Mouse (Mus musculus) limb, embryonic 13.5 days (tissue): ENCODE measurements around the gene Opa3. TPM values are rescaled to one million over a fixed set of nuclear protein-coding genes. Genes with fewer than 3 reads are reported as not detected.

ENCODE experiments used
- ATAC-seq: fragments of 200-750 bp; cut with Nextera tagmentation; 2 replicates; pipeline ENCODE4 v1.8.0; 2017; ENCODE audit warnings: low read depth, moderate number of reproducible peaks, moderate TSS enrichment; ENCODE audit not compliant: low FRiP score
- H3K27ac ChIP-seq: fragments of 300-500 bp; sonication (generic); 2 replicates; pipeline ENCODE4 v1.5.1; 2015; ENCODE audit warnings: inconsistent platforms, mild to moderate bottlenecking, moderate library complexity
- H3K27me3 ChIP-seq: fragments of 300-500 bp; sonication (generic); 2 replicates; pipeline ENCODE4 v1.6.1; 2015; ENCODE audit warnings: mild to moderate bottlenecking, inconsistent platforms
- H3K36me3 ChIP-seq: fragments of 300-500 bp; sonication (generic); 2 replicates; pipeline ENCODE4 v1.6.1; 2015; ENCODE audit warnings: inconsistent platforms, mild to moderate bottlenecking, moderate library complexity
- H3K4me1 ChIP-seq: fragments of 300-500 bp; sonication (generic); 2 replicates; pipeline ENCODE4 v1.6.1; 2015; ENCODE audit warnings: inconsistent platforms
- H3K4me2 ChIP-seq: fragments of 300-500 bp; sonication (generic); replicated peaks from 2 replicates; pipeline ENCODE4 v1.6.1; 2015; ENCODE audit warnings: inconsistent platforms, mild to moderate bottlenecking, moderate library complexity
- H3K4me3 ChIP-seq: fragments of 300-500 bp; sonication (generic); 2 replicates; pipeline ENCODE4 v1.5.1; 2015; ENCODE audit warnings: moderate library complexity, mild to moderate bottlenecking, inconsistent platforms
- H3K9ac ChIP-seq: fragments of 300-500 bp; sonication (generic); 2 replicates; pipeline ENCODE4 v1.6.1; 2015; ENCODE audit warnings: mild to moderate bottlenecking, inconsistent platforms
- H3K9me3 ChIP-seq: fragments of 300-500 bp; sonication (generic); 2 replicates; pipeline ENCODE4 v1.6.1; 2016; ENCODE audit warnings: inconsistent platforms
- WGBS: fragments of 180-500 bp; shearing (Covaris S2); methylation state at CpG from one replicate; pipeline ENCODE4 v1.1.7; 2015; 5-methylcytosine and 5-hydroxymethylcytosine counted together
- polyA plus RNA-seq: library from polyadenylated mRNA; unstranded; fragments of >200 nt; fragmentation: Nextera tagmentation; extraction: Ambion mirVana; gene quantifications from 2 replicates; pipeline ENCODE4 v1.2.1, GENCODE M21; 2015

Gene Opa3
- polyA plus RNA-seq, 1 experiment from 2014 or later: 35.7 TPM

GRCm38 (mm10) chr7:19295503-19296185 is 67.5 kb downstream of the Opa3 start:
- Histone ChIP-seq H3K27me3 (no peaks in the 10 kb centered on the region), H3K36me3 (no peaks in the 10 kb centered on the region), H3K4me1 (peaks cover 17% of the 10 kb centered on the region), H3K9ac (peak overlapping the region; percentile 60), H3K4me2 (peak overlapping the region; percentile 62), H3K27ac (no peak overlapping the region), H3K4me3 (peak overlapping the region; percentile 43), H3K9me3 (no peaks in the 10 kb centered on the region)
- ATAC-seq: peak; percentile 85
- 12% methylated on average over 20 of the region's 22 CpGs for WGBS

GRCm38 (mm10) chr7:19297034-19297433 is 68.9 kb downstream of the Opa3 start:
- peaks cover 9% of the 10 kb centered on the region for H3K27me3 ChIP-seq
- no peak overlapping the region for H3K4me2 ChIP-seq
- no peak overlapping the region for H3K9ac ChIP-seq
- no peak for ATAC-seq
- H3K4me1 ChIP-seq: peaks cover 14% of the 10 kb centered on the region; the same call in 1 of the 2 replicates
- H3K9me3 ChIP-seq: no peaks in the 10 kb centered on the region
- WGBS: 85% methylated on average over 6 of the region's 6 CpGs
- no peak overlapping the region for H3K4me3 ChIP-seq
- H3K36me3 ChIP-seq: no peaks in the 10 kb centered on the region
- no peak overlapping the region for H3K27ac ChIP-seq

- Histone ChIP-seq H3K9ac (no peak overlapping the region), H3K27me3 (peaks cover 16% of the 10 kb centered on the region), H3K9me3 (no peaks in the 10 kb centered on the region), H3K36me3 (no peaks in the 10 kb centered on the region), H3K4me1 (peaks cover 16% of the 10 kb centered on the region; the same call in 1 of the 2 replicates), H3K4me2 (no peak overlapping the region), H3K27ac (no peak overlapping the region), H3K4me3 (no peak overlapping the region)
- 91% methylated on average over 5 of the region's 5 CpGs for WGBS
- no peak for ATAC-seq
Observed at GRCm38 (mm10) chr7:19297794-19298193, 69.7 kb downstream of the Opa3 start.

GRCm38 (mm10) chr7:19299194-19299593 is 71.1 kb downstream of the Opa3 start:
- 22% methylated on average over 3 of the region's 3 CpGs for WGBS
- no peak for ATAC-seq

GRCm38 (mm10) chr7:19300501-19301421 is 72.6 kb downstream of the Opa3 start:
- WGBS: under 1% methylated on average over 29 of the region's 29 CpGs
- peak overlapping the region; percentile 46; the same call in 1 of the 2 replicates for H3K9ac ChIP-seq
- peak overlapping the region; percentile 46 for H3K4me3 ChIP-seq

More at GRCm38 (mm10) chr7:19299194-19299593, 71.1 kb downstream of the Opa3 start:
- no peak overlapping the region for H3K4me3 ChIP-seq
- peaks cover 23% of the 10 kb centered on the region for H3K4me1 ChIP-seq
- H3K27ac ChIP-seq: no peak overlapping the region
- no peaks in the 10 kb centered on the region for H3K9me3 ChIP-seq
- H3K36me3 ChIP-seq: no peaks in the 10 kb centered on the region
- no peak overlapping the region for H3K9ac ChIP-seq
- H3K27me3 ChIP-seq: peaks cover 30% of the 10 kb centered on the region
- no peak overlapping the region for H3K4me2 ChIP-seq

GRCm38 (mm10) chr7:19301461-19302263 is 73.5 kb downstream of the Opa3 start:
- no peaks in the 10 kb centered on the region for H3K36me3 ChIP-seq
- peak overlapping the region; percentile 53 for H3K4me2 ChIP-seq
- peaks cover 55% of the 10 kb centered on the region for H3K27me3 ChIP-seq
- 15% methylated on average over 16 of the region's 16 CpGs for WGBS
- H3K27ac ChIP-seq: no peak overlapping the region
- ATAC-seq: no peak
- peak overlapping the region; percentile 36; the same call in 1 of the 2 replicates for H3K9ac ChIP-seq
- H3K4me1 ChIP-seq: peaks cover 31% of the 10 kb centered on the region
- H3K9me3 ChIP-seq: no peaks in the 10 kb centered on the region
- H3K4me3 ChIP-seq: peak overlapping the region; percentile 46

More at GRCm38 (mm10) chr7:19300501-19301421, 72.6 kb downstream of the Opa3 start:
- Histone ChIP-seq H3K4me1 (peaks cover 31% of the 10 kb centered on the region), H3K36me3 (no peaks in the 10 kb centered on the region), H3K27ac (no peak overlapping the region), H3K4me2 (peak overlapping the region; percentile 53), H3K27me3 (peaks cover 46% of the 10 kb centered on the region), H3K9me3 (no peaks in the 10 kb centered on the region)
- peak; percentile 77 for ATAC-seq

- WGBS: 47% methylated on average over 13 of the region's 13 CpGs
- peaks cover 31% of the 10 kb centered on the region for H3K4me1 ChIP-seq
- H3K4me3 ChIP-seq: peak overlapping the region; percentile 46; the same call in 1 of the 2 replicates
- peak overlapping the region; percentile 53; the same call in 1 of the 2 replicates for H3K4me2 ChIP-seq
- no peaks in the 10 kb centered on the region for H3K36me3 ChIP-seq
- peak overlapping the region; percentile 36; the same call in 1 of the 2 replicates for H3K9ac ChIP-seq
- no peaks in the 10 kb centered on the region for H3K9me3 ChIP-seq
- ATAC-seq: no peak
- H3K27ac ChIP-seq: no peak overlapping the region
- H3K27me3 ChIP-seq: peaks cover 63% of the 10 kb centered on the region
Observed at GRCm38 (mm10) chr7:19302264-19303045, 74.3 kb downstream of the Opa3 start.

- WGBS: 74% methylated on average over 12 of the region's 12 CpGs
- ATAC-seq: no peak
- no peak overlapping the region for H3K4me2 ChIP-seq
- no peak overlapping the region for H3K9ac ChIP-seq
- peaks cover 67% of the 10 kb centered on the region for H3K27me3 ChIP-seq
- H3K9me3 ChIP-seq: no peaks in the 10 kb centered on the region
- H3K27ac ChIP-seq: no peak overlapping the region
- H3K4me3 ChIP-seq: no peak overlapping the region
- peaks cover 35% of the 10 kb centered on the region for H3K4me1 ChIP-seq
- H3K36me3 ChIP-seq: no peaks in the 10 kb centered on the region
Observed at GRCm38 (mm10) chr7:19303046-19303305, 74.8 kb downstream of the Opa3 start.

GRCm38 (mm10) chr7:19303770-19304169 is 75.6 kb downstream of the Opa3 start:
- Histone ChIP-seq H3K4me2 (peak overlapping the region; percentile 60), H3K4me1 (peaks cover 39% of the 10 kb centered on the region), H3K36me3 (no peaks in the 10 kb centered on the region), H3K4me3 (peak overlapping the region; percentile 39), H3K9me3 (no peaks in the 10 kb centered on the region), H3K9ac (peak overlapping the region; percentile 43; the same call in 1 of the 2 replicates), H3K27me3 (peaks cover 67% of the 10 kb centered on the region), H3K27ac (no peak overlapping the region)
- WGBS: under 1% methylated on average over 16 of the region's 16 CpGs
- no peak for ATAC-seq

- no peak for ATAC-seq
- peak overlapping the region; percentile 57; the same call in 1 of the 2 replicates for H3K9ac ChIP-seq
Observed at GRCm38 (mm10) chr7:19304501-19305412, 76.6 kb downstream of the Opa3 start.

More at GRCm38 (mm10) chr7:19304501-19305412, 76.6 kb downstream of the Opa3 start:
- Histone ChIP-seq H3K27me3 (peaks cover 67% of the 10 kb centered on the region), H3K36me3 (no peaks in the 10 kb centered on the region), H3K9me3 (no peaks in the 10 kb centered on the region), H3K4me2 (peak overlapping the region; percentile 60), H3K27ac (no peak overlapping the region), H3K4me3 (peak overlapping the region; percentile 39), H3K4me1 (peaks cover 44% of the 10 kb centered on the region)
- WGBS: 2% methylated on average over 47 of the region's 48 CpGs
